Mouse (Mus musculus) lung, embryonic 14.5 days (tissue): ENCODE data around the gene Gm20696. TPM values are rescaled to one million over a fixed set of nuclear protein-coding genes. Genes with fewer than 3 reads are reported as not detected.

ENCODE experiments used
- ATAC-seq: fragments of 200-750 bp; cut with Nextera tagmentation; 2 replicates; pipeline ENCODE4 v1.8.0; 2017; ENCODE audit warnings: mild to moderate bottlenecking, moderate TSS enrichment, moderate library complexity; ENCODE audit not compliant: insufficient read depth
- DNase-seq: peaks from one replicate; pipeline ENCODE4 v3.0.0-alpha.2; 2015
- H3K27ac ChIP-seq: fragments of 300-500 bp; sonication (generic); 2 replicates; pipeline ENCODE4 v1.5.1; 2014; ENCODE audit warnings: low read depth, mild to moderate bottlenecking, moderate library complexity
- H3K27me3 ChIP-seq: fragments of 300-500 bp; sonication (generic); 2 replicates; pipeline ENCODE4 v1.6.1; 2014; ENCODE audit warnings: low read length, control low read depth; ENCODE audit not compliant: insufficient read depth
- H3K36me3 ChIP-seq: fragments of 300-500 bp; sonication (generic); 2 replicates; pipeline ENCODE4 v1.6.1; 2014; ENCODE audit warnings: control low read depth; ENCODE audit not compliant: insufficient read depth
- H3K4me1 ChIP-seq: fragments of 300-500 bp; sonication (generic); 2 replicates; pipeline ENCODE4 v1.6.1; 2014; ENCODE audit warnings: antibody characterized with exemption, control low read depth; ENCODE audit not compliant: insufficient read depth
- H3K4me2 ChIP-seq: fragments of 300-500 bp; sonication (generic); 2 replicates; pipeline ENCODE4 v1.6.1; 2014; ENCODE audit warnings: mild to moderate bottlenecking
- H3K4me3 ChIP-seq: fragments of 300-500 bp; sonication (generic); 2 replicates; pipeline ENCODE4 v1.5.1; 2014; ENCODE audit warnings: low read depth, low read length
- H3K9ac ChIP-seq: fragments of 300-500 bp; sonication (generic); 2 replicates; pipeline ENCODE4 v1.6.1; 2014
- H3K9me3 ChIP-seq: fragments of 300-500 bp; sonication (generic); 2 replicates; pipeline ENCODE4 v1.6.1; 2016; ENCODE audit warnings: low read depth, low read length, control low read depth
- CTCF ChIP-seq: IDR thresholded peaks from 2 replicates; pipeline ENCODE4 v1.5.1; 2016; ENCODE audit warnings: antibody characterized with exemption, low read depth
- WGBS: fragments of 180-500 bp; shearing (Covaris S2); extraction: QIAGEN DNeasy Blood & Tissue Kit; methylation state at CpG from one replicate; pipeline ENCODE4 v1.1.7; 2014; 5-methylcytosine and 5-hydroxymethylcytosine counted together
- polyA plus RNA-seq: library from polyadenylated mRNA; unstranded; fragments of >200 nt; fragmentation: Nextera tagmentation; extraction: Ambion mirVana; gene quantifications from 2 replicates; pipeline ENCODE4 v1.2.1, GENCODE M21; 2014

The Gm20696 gene
- polyA plus RNA-seq, 1 experiment from 2014 or later, result 7.3 TPM

GRCm38 (mm10) chr6:99412598-99412997, 254.0 kb downstream of the Gm20696 start:
- Histone ChIP-seq H3K27ac (no peak overlapping the region), H3K9ac (no peak overlapping the region), H3K9me3 (no peaks in the 10 kb centered on the region), H3K4me2 (no peak overlapping the region), H3K4me1 (peaks cover 8% of the 10 kb centered on the region; the same call in 1 of the 2 replicates), H3K4me3 (no peak overlapping the region), H3K36me3 (no peaks in the 10 kb centered on the region), H3K27me3 (no peaks in the 10 kb centered on the region)
- no peak for DNase-seq
- TF ChIP-seq CTCF, result no peak
- no peak for ATAC-seq
- 92% methylated on average over 6 of the region's 6 CpGs for WGBS

GRCm38 (mm10) chr6:99409602-99410001, 257.0 kb downstream of the Gm20696 start:
- Histone ChIP-seq H3K27ac (no peak overlapping the region), H3K36me3 (no peaks in the 10 kb centered on the region), H3K9ac (no peak overlapping the region), H3K9me3 (no peaks in the 10 kb centered on the region), H3K27me3 (no peaks in the 10 kb centered on the region), H3K4me1 (peaks cover 11% of the 10 kb centered on the region; the same call in 1 of the 2 replicates), H3K4me3 (no peak overlapping the region), H3K4me2 (no peak overlapping the region)
- DNase-seq (no peak), ATAC-seq (no peak)
- no peak for TF ChIP-seq CTCF
- 60% methylated on average over 5 of the region's 5 CpGs for whole genome bisulfite sequencing

GRCm38 (mm10) chr6:99408880-99409279, 257.7 kb downstream of the Gm20696 start:
- Histone ChIP-seq H3K27ac (no peak overlapping the region), H3K27me3 (no peaks in the 10 kb centered on the region), H3K4me2 (no peak overlapping the region), H3K36me3 (no peaks in the 10 kb centered on the region), H3K9me3 (no peaks in the 10 kb centered on the region), H3K9ac (no peak overlapping the region), H3K4me1 (peaks cover 11% of the 10 kb centered on the region; the same call in 1 of the 2 replicates), H3K4me3 (no peak overlapping the region)
- ATAC-seq (no peak), DNase-seq (no peak)
- WGBS, result 43% methylated on average over 4 of the region's 4 CpGs
- TF ChIP-seq CTCF, result no peak

- 80% methylated on average over 6 of the region's 6 CpGs for WGBS
- Histone ChIP-seq H3K4me1 (0 out of 2 replicates have a peak, but pooled peaks cover 5% of the 10 kb centered on the region), H3K4me3 (no peak overlapping the region), H3K4me2 (no peak overlapping the region), H3K36me3 (no peaks in the 10 kb centered on the region), H3K9me3 (no peaks in the 10 kb centered on the region), H3K27ac (no peak overlapping the region), H3K27me3 (no peaks in the 10 kb centered on the region), H3K9ac (no peak overlapping the region)
- no peak for DNase-seq
- ATAC-seq, result no peak
- no peak for TF ChIP-seq CTCF
Measured at GRCm38 (mm10) chr6:99403755-99404390, 262.7 kb downstream of the Gm20696 start.

- H3K4me1 ChIP-seq, result 0 out of 2 replicates have a peak, but pooled peaks cover 3% of the 10 kb centered on the region
- no peaks in the 10 kb centered on the region for H3K27me3 ChIP-seq
- H3K9ac ChIP-seq, result no peak overlapping the region
- ATAC-seq (no peak), DNase-seq (no peak)
- TF ChIP-seq CTCF, result no peak
- WGBS, result 55% methylated on average over 9 of the region's 9 CpGs
- H3K9me3 ChIP-seq, result no peaks in the 10 kb centered on the region
- H3K27ac ChIP-seq, result no peak overlapping the region
- no peaks in the 10 kb centered on the region for H3K36me3 ChIP-seq
- no peak overlapping the region for H3K4me2 ChIP-seq
- H3K4me3 ChIP-seq, result no peak overlapping the region
Measured at GRCm38 (mm10) chr6:99402941-99403340, 263.7 kb downstream of the Gm20696 start.

- no peak overlapping the region for H3K9ac ChIP-seq
- no peaks in the 10 kb centered on the region for H3K9me3 ChIP-seq
- no peak overlapping the region for H3K4me3 ChIP-seq
- 0 out of 2 replicates have a peak, but pooled peaks cover 3% of the 10 kb centered on the region for H3K4me1 ChIP-seq
- no peak for ATAC-seq
- H3K27ac ChIP-seq, result no peak overlapping the region
- 50% methylated on average over 3 of the region's 3 CpGs for WGBS
- no peaks in the 10 kb centered on the region for H3K27me3 ChIP-seq
- no peak for DNase-seq
- H3K36me3 ChIP-seq, result no peaks in the 10 kb centered on the region
- no peak overlapping the region for H3K4me2 ChIP-seq
- no peak for TF ChIP-seq CTCF
Measured at GRCm38 (mm10) chr6:99402370-99402769, 264.2 kb downstream of the Gm20696 start.

GRCm38 (mm10) chr6:99401801-99402200, 264.8 kb downstream of the Gm20696 start:
- no peak for DNase-seq
- Histone ChIP-seq H3K4me3 (no peak overlapping the region), H3K9ac (no peak overlapping the region), H3K4me1 (0 out of 2 replicates have a peak, but pooled peaks cover 3% of the 10 kb centered on the region), H3K27ac (no peak overlapping the region), H3K27me3 (no peaks in the 10 kb centered on the region), H3K9me3 (no peaks in the 10 kb centered on the region), H3K4me2 (no peak overlapping the region), H3K36me3 (no peaks in the 10 kb centered on the region; the same call in 1 of the 2 replicates)
- 64% methylated on average over 6 of the region's 6 CpGs for WGBS
- no peak for TF ChIP-seq CTCF
- ATAC-seq, result no peak
